Mouse (Mus musculus) kidney, postnatal 4 days (tissue): ENCODE data around the gene Sars2.
A peak's percentile ranks its signal among the peaks of the same experiment; 100 is the strongest.

Source experiments
- DNase-seq, 2 experiments: peaks; one replicate each; pipeline ENCODE4 v3.0.0; 2021; ENCODE audit warnings: mixed read lengths in 2 of 2

Sars2 gene

DNA sequence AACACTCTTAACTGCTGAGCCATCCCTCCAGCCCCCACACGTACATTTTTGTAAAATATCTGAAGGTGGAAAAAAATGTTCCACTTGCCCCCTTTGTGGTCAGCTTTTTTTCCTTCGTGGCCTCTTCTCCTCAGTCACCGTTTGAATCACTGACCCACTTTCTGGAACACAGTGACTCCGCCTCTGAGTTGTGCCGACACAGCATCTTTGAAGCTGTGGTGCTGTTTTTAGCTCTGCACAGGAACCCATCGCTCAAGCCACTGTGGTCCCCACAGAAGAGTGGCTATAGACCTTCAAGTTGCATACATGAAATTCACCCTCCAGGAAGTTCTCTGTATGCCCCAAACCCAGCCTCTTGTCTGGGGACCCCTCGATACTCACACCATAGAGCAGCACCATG, 39.1 kb downstream of the Sars2 start:
- DNase-seq: no peak

DNA sequence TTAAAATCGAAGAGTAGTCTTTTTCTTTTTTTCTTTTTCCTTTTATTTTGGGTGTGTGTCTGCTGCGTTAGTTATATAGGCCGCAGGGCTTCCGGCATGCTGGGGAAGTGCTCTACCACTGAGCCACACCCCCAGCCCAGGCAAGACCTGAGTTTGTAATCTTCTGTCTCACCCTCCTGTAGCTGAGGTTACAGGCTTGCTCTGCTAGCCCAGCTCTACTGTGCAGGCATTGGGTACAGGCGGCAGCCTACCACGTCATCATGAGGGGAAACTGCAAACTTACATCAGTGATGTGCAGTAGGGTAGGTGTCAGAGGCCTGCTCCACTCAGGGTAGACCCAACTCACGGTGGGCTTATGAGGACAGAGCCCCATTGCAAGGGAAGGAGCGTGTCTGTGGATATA, 39.5 kb downstream of the Sars2 start:
- no peak for DNase-seq

DNA sequence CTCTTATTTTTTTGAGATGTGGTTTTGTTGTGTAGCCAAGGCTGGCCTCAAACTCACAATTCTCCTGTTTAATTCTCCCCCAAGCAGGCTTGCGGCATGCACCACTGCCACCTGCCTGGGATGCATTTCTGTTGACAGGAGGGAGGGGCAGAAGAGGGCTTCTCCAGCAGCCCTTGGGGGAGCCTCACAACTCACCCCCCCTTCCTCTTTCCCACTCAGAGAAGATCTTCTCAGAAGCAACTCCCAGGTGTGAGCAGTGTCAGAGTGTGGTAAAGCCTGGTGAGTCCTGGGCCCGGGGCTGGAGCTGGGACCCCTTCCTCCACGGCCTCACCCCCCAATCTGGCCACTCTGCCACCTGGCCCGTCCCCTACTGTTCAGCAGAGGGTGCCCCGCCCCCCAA, 43.4 kb downstream of the Sars2 start:
- DNase-seq: no peak

- no peak for DNase-seq
Measured at GRCm38 (mm10) chr7:28787884-28788283, 46.1 kb downstream of the Sars2 start.

- DNase-seq: no peak
Measured at GRCm38 (mm10) chr7:28788307-28789195, 46.8 kb downstream of the Sars2 start, which contains the start of gene Rinl. Gene Rinl (plus strand): TSS chr7:28788969.

DNA sequence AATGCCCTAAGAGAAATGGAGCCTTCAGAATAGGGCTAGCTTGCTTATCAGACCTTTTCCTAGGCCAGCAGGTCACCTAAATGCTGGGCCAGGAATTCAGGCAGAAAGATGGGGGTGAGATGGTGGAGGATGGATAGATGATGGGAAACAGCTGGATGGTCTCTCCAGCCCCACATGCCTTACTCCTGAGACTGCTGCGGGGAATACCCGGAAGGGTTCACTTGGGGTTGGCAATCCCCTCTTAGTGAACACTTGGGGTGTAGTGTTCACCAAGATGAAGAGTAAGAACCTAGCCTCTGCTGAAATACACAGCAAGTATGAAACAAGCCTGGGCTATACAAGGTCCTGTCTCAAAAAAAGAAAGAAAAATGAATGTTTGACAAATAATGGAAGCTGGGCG, 47.4 kb downstream of the Sars2 start:
- DNase-seq: no peak

GRCm38 (mm10) chr7:28790066-28790806, 48.4 kb downstream of the Sars2 start:
- DNase-seq: peak; percentile 56 to 71

GRCm38 (mm10) chr7:28791706-28792105, 49.9 kb downstream of the Sars2 start:
- no peak for DNase-seq

- no peak for DNase-seq
Measured at GRCm38 (mm10) chr7:28792391-28793185, 50.8 kb downstream of the Sars2 start.

DNA sequence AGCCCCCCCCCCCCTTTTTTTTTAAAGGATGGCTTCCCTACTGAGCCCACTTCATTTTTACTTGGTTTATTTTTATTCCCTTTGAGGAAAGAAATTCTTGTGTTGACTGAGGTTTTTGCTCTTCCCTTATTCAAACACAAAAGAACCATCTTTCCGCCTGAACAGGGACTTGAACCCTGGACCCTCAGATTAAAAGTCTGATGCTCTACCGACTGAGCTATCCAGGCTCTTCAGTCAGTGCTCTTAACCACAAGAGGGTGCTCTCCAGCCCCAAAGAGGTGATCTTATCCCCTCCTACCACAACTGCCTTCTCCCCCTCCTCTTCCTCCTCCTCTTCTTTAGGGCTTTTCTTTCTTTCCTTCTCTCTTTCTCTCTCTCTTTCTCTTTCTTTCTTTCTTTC, 52.0 kb downstream of the Sars2 start:
- DNase-seq: peak in 1 of 2 experiments; percentile 51

- no peak for DNase-seq
Measured at GRCm38 (mm10) chr7:28794496-28794895, 52.7 kb downstream of the Sars2 start.

DNA sequence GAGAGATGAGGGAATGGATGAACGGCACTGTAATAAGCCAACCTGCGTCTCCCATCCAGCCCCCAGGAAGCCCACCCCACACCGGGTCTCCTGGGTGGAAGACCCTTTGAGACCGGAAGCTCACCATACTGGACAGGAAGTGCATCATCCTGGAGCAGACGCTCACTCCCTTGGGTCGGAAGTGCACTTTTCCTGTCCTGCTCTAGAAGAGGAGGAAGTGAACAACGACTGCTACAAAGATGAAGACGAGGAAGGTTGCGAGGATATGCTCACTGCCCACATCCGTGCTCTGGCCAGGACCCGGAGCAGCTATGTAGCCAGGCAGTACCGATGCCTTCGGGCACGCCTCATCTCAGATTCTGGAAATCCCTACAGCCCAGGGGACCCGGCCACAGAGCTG, 54.0 kb downstream of the Sars2 start:
- peak in 1 of 2 experiments; percentile 28 for DNase-seq

- DNase-seq: peak; percentile 88 to 92
Measured at GRCm38 (mm10) chr7:28796562-28796975, 54.8 kb downstream of the Sars2 start.

DNA sequence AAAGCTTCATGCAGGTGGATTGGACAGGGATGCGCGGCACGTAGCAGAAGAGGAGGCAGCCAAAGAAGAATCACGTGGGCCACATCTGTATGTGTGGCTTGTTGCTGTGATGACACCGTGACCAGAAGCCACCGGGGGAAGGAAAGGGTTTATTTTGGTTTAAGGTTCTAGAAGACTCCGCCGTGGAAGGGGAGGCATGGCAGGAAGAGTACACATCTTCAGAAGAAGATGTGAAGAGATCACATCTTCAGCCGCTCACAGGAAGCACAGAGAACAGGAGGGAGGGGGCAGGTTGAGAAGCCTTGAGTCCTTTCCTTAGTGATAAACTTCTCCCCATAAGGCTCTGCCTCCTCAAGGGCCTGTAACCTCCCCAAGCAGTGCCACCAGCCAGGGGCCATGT, 58.2 kb downstream of the Sars2 start:
- no peak for DNase-seq

DNA sequence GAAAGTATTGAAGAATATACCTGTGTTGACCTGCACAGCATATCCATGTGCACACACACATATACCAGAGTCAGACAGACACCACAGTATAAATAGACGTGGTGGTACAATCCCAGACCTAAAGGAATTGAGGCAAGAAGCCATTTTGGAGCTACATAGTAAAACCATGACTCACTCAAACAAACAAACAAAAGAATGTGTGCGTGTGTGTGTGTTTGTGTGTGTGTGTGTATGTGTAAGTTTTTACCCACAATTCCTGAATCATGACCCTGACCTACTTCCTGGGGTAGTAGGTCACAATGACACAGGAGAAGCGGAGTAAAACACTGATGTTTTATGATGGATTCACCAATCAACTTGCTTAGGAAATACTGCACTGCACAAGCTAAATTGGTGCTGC, 59.7 kb downstream of the Sars2 start:
- DNase-seq: no peak

GRCm38 (mm10) chr7:28801901-28802670, 60.3 kb downstream of the Sars2 start:
- peak; percentile 66 to 81 for DNase-seq

DNA sequence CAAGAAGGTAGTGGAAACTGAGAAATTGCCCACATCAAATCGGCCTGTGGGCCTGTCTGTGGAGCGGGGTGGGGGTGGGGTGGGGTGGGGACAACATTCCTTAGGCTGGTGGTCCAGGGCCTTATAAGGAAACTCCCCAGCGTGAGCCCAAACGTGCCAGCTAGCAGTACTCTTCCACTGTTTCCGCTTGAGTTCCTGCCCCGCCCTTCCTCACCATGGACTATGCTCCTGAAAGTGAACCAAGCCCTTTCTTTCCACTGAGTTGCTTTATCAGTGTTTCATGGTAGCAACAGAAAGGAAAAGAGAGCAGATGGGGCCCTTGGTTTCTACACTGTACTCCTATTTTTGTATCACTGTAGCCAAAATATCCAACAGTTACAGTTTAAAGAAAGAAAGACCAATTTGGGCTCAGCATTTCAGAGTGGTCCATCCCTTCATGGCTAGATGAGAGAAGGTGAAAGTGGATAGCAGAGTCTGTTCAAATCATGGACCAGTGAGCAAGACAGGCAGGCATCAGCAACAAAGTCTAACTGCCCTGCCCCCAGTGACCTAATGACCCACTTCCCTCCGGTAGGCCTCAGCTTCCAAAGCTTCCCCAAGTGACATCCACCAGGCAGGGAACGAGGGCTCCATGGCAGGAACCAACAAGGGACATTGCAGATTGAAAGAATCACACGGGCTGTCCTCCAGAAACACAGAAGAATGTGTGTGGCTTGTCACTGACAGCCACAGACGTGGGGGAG, 61.2 kb downstream of the Sars2 start:
- peak; percentile 74 to 86 for DNase-seq
